Mouse (Mus musculus): ENCODE measurements around the gene Wiz.

DNA sequence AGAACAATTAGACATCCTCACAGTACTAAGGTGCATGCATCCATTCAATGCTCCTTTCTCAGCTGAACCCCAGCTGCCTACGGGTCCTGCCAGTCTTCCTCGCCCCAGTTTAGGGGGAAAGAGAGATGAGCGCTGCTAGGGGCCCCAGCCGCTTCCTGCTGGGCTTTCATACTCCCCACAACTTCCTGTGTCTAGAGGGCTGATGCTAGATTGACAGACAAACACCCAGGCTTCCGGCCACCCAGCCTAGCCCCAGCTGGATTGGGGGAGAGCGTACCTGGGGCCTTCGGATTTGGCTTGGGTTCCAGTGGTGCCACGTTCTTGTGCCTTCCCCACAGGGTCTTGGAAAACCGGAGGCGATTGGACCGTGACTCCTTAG is 13.5 kb upstream of the Wiz start:
- TF ChIP-seq POLR2A (IDR thresholded peaks at IDR 0.05; ENCODE audit: borderline replicate concordance, extremely low read depth, insufficient read depth, insufficient read length, poor library complexity, severe bottlenecking) (no peak), CTCF (IDR thresholded peaks at IDR 0.05; ENCODE audit: borderline replicate concordance, extremely low read depth, insufficient read depth, insufficient read length) (no peak)
